Mouse (Mus musculus) limb, embryonic 15.5 days (tissue): ENCODE measurements around the gene H2-Ob. TPM values are rescaled to one million over a fixed set of nuclear protein-coding genes. Genes with fewer than 3 reads are reported as not detected.
"Not testable (repeated sequence)": the region's sequence is repeated elsewhere in the genome, so short reads cannot be mapped to it uniquely, and the experiment has no call there.

ENCODE experiments used
- ATAC-seq: fragments of 200-750 bp; cut with Nextera tagmentation; 2 replicates; pipeline ENCODE4 v1.8.0; 2017; ENCODE audit warnings: low read depth, moderate TSS enrichment; ENCODE audit not compliant: insufficient number of reproducible peaks, low FRiP score, low TSS enrichment
- H3K27ac ChIP-seq: fragments of 300-500 bp; sonication (generic); 2 replicates; pipeline ENCODE4 v1.5.1; 2015; ENCODE audit warnings: moderate library complexity, mild to moderate bottlenecking, inconsistent platforms
- H3K27me3 ChIP-seq: fragments of 300-500 bp; sonication (generic); 2 replicates; pipeline ENCODE4 v1.6.1; 2015; ENCODE audit warnings: inconsistent platforms
- H3K36me3 ChIP-seq: fragments of 300-500 bp; sonication (generic); 2 replicates; pipeline ENCODE4 v1.6.1; 2015; ENCODE audit warnings: inconsistent platforms
- H3K4me1 ChIP-seq: fragments of 300-500 bp; sonication (generic); 2 replicates; pipeline ENCODE4 v1.6.1; 2015; ENCODE audit warnings: inconsistent platforms
- H3K4me2 ChIP-seq: fragments of 300-500 bp; sonication (generic); 2 replicates; pipeline ENCODE4 v1.6.1; 2015; ENCODE audit warnings: mild to moderate bottlenecking, inconsistent platforms
- H3K4me3 ChIP-seq: fragments of 300-500 bp; sonication (generic); 2 replicates; pipeline ENCODE4 v1.5.1; 2015; ENCODE audit warnings: mild to moderate bottlenecking, inconsistent platforms
- H3K9ac ChIP-seq: fragments of 300-500 bp; sonication (generic); 2 replicates; pipeline ENCODE4 v1.6.1; 2015; ENCODE audit warnings: inconsistent platforms
- H3K9me3 ChIP-seq: fragments of 300-500 bp; sonication (generic); 2 replicates; pipeline ENCODE4 v1.6.1; 2016; ENCODE audit warnings: inconsistent platforms
- WGBS: fragments of 180-500 bp; shearing (Covaris S2); methylation state at CpG from one replicate; pipeline ENCODE4 v1.1.7; 2015; 5-methylcytosine and 5-hydroxymethylcytosine counted together
- polyA plus RNA-seq: library from polyadenylated mRNA; unstranded; fragments of >200 nt; fragmentation: Nextera tagmentation; extraction: Ambion mirVana; gene quantifications from 2 replicates; pipeline ENCODE4 v1.2.1, GENCODE M21; 2015

Gene H2-Ob
- polyA plus RNA-seq, 1 experiment from 2014 or later: not detected

DNA sequence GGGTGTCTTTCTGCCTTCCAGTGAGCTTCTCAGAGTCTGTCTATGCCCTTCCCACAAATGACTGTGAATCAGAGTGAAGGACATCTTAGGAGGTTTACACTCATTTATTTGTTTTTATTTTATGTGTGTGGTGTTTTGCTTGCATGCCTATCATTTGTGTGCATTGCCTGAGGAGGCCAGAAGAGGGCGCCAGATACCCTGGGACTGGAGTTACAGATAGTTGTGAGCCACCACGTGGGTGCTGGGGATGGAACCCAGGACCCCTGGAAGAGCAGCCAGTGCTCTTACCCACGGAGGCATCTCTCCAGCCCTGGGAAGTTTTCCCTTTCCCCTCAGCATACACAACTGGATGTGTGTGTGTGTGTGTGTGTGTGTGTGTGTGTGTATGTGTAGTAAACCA is 29.0 kb upstream of the H2-Ob start:
- Histone ChIP-seq H3K4me1 (peaks cover 8% of the 10 kb centered on the region), H3K27me3 (peaks cover 80% of the 10 kb centered on the region), H3K4me2 (no peak overlapping the region), H3K27ac (no peak overlapping the region), H3K9ac (no peak overlapping the region), H3K9me3 (no peaks in the 10 kb centered on the region), H3K36me3 (no peaks in the 10 kb centered on the region), H3K4me3 (no peak overlapping the region)
- WGBS: 60% methylated on average over 3 of the region's 3 CpGs
- ATAC-seq: no peak

DNA sequence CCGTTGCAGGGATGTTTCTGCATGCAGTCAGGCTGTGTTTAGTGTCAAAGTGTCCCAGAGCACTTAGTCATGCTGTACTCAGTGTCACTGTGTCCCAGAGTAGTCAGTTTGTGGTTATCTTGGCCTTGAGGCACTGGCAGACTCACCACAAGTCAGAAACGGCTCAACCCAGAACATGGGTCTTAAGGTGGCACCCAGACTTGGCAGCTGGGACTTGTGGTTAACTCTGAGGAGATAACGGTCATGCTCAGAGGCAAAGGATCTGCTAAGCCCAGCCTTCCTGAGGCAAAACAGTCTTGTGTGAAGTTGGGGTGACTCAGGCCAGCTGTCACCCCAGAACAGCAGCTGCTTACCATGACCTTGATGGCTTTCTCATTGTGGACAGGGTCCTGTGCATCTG is 28.1 kb upstream of the H2-Ob start:
- ATAC-seq: no peak
- peaks cover 78% of the 10 kb centered on the region for H3K27me3 ChIP-seq
- no peaks in the 10 kb centered on the region for H3K4me1 ChIP-seq
- 73% methylated on average over 3 of the region's 3 CpGs for WGBS
- no peaks in the 10 kb centered on the region for H3K36me3 ChIP-seq
- H3K9ac ChIP-seq: no peak overlapping the region
- no peak overlapping the region for H3K4me3 ChIP-seq
- H3K27ac ChIP-seq: no peak overlapping the region
- H3K9me3 ChIP-seq: no peaks in the 10 kb centered on the region
- H3K4me2 ChIP-seq: no peak overlapping the region

- Histone ChIP-seq H3K4me3 (no peak overlapping the region), H3K4me2 (no peak overlapping the region), H3K36me3 (no peaks in the 10 kb centered on the region), H3K27me3 (peaks cover 69% of the 10 kb centered on the region), H3K9me3 (no peaks in the 10 kb centered on the region), H3K9ac (no peak overlapping the region), H3K4me1 (no peaks in the 10 kb centered on the region), H3K27ac (no peak overlapping the region)
- WGBS: 20% methylated on average over 23 of the region's 23 CpGs
- no peak for ATAC-seq
Measured at GRCm38 (mm10) chr17:34211746-34212365, 26.8 kb upstream of the H2-Ob start.

- no peak overlapping the region for H3K4me2 ChIP-seq
- peaks cover 61% of the 10 kb centered on the region for H3K27me3 ChIP-seq
- no peaks in the 10 kb centered on the region for H3K9me3 ChIP-seq
- H3K36me3 ChIP-seq: no peaks in the 10 kb centered on the region
- no peak overlapping the region for H3K9ac ChIP-seq
- no peaks in the 10 kb centered on the region for H3K4me1 ChIP-seq
- WGBS: 44% methylated on average over 21 of the region's 21 CpGs
- H3K4me3 ChIP-seq: no peak overlapping the region
- ATAC-seq: no peak
- no peak overlapping the region for H3K27ac ChIP-seq
Measured at GRCm38 (mm10) chr17:34213936-34214335, 24.8 kb upstream of the H2-Ob start.

- no peaks in the 10 kb centered on the region for H3K36me3 ChIP-seq
- ATAC-seq: no peak
- no peak overlapping the region for H3K9ac ChIP-seq
- H3K27ac ChIP-seq: no peak overlapping the region
- no peak overlapping the region for H3K4me3 ChIP-seq
- H3K9me3 ChIP-seq: no peaks in the 10 kb centered on the region
- WGBS: 86% methylated on average over 12 of the region's 12 CpGs
- peaks cover 52% of the 10 kb centered on the region for H3K27me3 ChIP-seq
- H3K4me2 ChIP-seq: no peak overlapping the region
- no peaks in the 10 kb centered on the region for H3K4me1 ChIP-seq
Measured at GRCm38 (mm10) chr17:34215176-34215575, 23.5 kb upstream of the H2-Ob start.

GRCm38 (mm10) chr17:34217216-34217928 is 21.3 kb upstream of the H2-Ob start:
- no peaks in the 10 kb centered on the region for H3K9me3 ChIP-seq
- 85% methylated on average over 8 of the region's 8 CpGs for WGBS
- no peak for ATAC-seq

GRCm38 (mm10) chr17:34217986-34218385 is 20.7 kb upstream of the H2-Ob start:
- Histone ChIP-seq H3K27me3 (peaks cover 25% of the 10 kb centered on the region), H3K36me3 (no peaks in the 10 kb centered on the region), H3K9ac (no peak overlapping the region), H3K27ac (no peak overlapping the region), H3K4me3 (no peak overlapping the region), H3K4me2 (no peak overlapping the region), H3K9me3 (no peaks in the 10 kb centered on the region), H3K4me1 (no peaks in the 10 kb centered on the region)
- no peak for ATAC-seq
- 82% methylated on average over 5 of the region's 5 CpGs for WGBS

More at GRCm38 (mm10) chr17:34217216-34217928, 21.3 kb upstream of the H2-Ob start:
- H3K9ac ChIP-seq: no peak overlapping the region
- H3K4me2 ChIP-seq: no peak overlapping the region
- H3K4me3 ChIP-seq: no peak overlapping the region
- H3K4me1 ChIP-seq: no peaks in the 10 kb centered on the region
- no peak overlapping the region for H3K27ac ChIP-seq
- H3K27me3 ChIP-seq: peaks cover 32% of the 10 kb centered on the region
- no peaks in the 10 kb centered on the region for H3K36me3 ChIP-seq

GRCm38 (mm10) chr17:34218675-34219074 is 20.0 kb upstream of the H2-Ob start:
- no peak overlapping the region for H3K4me2 ChIP-seq
- WGBS: 70% methylated on average over 11 of the region's 11 CpGs
- H3K27ac ChIP-seq: no peak overlapping the region
- no peak overlapping the region for H3K4me3 ChIP-seq
- ATAC-seq: peak; percentile 69; the same call in 1 of the 2 replicates
- no peak overlapping the region for H3K9ac ChIP-seq
- H3K9me3 ChIP-seq: no peaks in the 10 kb centered on the region
- peaks cover 19% of the 10 kb centered on the region for H3K27me3 ChIP-seq
- no peaks in the 10 kb centered on the region for H3K4me1 ChIP-seq
- no peaks in the 10 kb centered on the region for H3K36me3 ChIP-seq

- H3K36me3 ChIP-seq, H3K9me3 ChIP-seq, H3K27ac ChIP-seq, ATAC-seq, H3K9ac ChIP-seq, H3K4me3 ChIP-seq, H3K4me2 ChIP-seq, H3K4me1 ChIP-seq: not testable (repeated sequence)
- WGBS: 90% methylated on average over 9 of the region's 11 CpGs
- peaks cover 14% of the 10 kb centered on the region for H3K27me3 ChIP-seq
Measured at GRCm38 (mm10) chr17:34219096-34219495, 19.6 kb upstream of the H2-Ob start.

DNA sequence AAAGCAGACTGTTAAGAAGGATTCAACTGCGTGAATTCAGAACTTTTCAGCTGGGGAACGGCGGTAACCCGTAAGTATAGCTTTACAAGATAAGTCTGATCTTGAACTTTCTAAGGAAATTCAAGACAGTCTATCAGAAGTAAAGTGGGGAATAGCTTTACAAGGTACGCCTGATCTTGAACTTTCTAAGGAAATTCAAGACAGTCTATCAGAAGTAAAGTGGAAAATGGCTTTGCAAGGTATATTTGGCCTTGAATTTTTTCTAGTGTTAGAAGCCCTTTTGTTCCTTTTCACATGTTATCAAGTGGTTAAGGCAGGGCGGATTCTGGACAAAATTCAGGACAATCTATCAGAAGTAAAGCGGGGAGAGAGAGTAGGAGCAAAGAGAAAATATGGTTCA is 18.9 kb upstream of the H2-Ob start:
- H3K27ac ChIP-seq, H3K27me3 ChIP-seq, H3K4me1 ChIP-seq, H3K9me3 ChIP-seq, H3K4me3 ChIP-seq, H3K9ac ChIP-seq, ATAC-seq, H3K4me2 ChIP-seq, H3K36me3 ChIP-seq: not testable (repeated sequence)
- WGBS: 97% methylated on average over 4 of the region's 7 CpGs

GRCm38 (mm10) chr17:34220401-34220800 is 18.3 kb upstream of the H2-Ob start:
- not testable (repeated sequence) for ATAC-seq, H3K4me1 ChIP-seq, H3K27me3 ChIP-seq, H3K4me3 ChIP-seq, H3K9me3 ChIP-seq, H3K27ac ChIP-seq, H3K4me2 ChIP-seq, H3K9ac ChIP-seq, H3K36me3 ChIP-seq
- WGBS: 94% methylated on average over 7 of the region's 16 CpGs

DNA sequence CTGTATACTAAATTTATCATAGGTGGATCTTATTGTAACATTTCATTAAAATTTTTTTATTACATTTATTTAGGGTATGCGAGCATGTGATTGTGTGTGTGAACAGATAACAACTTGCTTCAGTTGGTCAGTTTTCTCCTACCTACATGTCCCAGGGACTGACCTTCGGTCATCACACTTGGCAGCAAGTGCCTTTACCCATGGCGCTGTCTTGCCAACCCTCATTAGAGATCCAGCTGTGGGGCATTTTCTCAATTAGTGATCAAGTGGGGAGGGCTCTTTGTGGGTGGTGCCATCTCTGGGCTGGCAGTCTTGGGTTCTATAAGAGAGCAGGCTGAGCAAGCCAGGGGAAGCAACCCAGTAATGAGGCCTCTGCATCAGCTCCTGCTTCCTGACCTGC is 13.9 kb upstream of the H2-Ob start:
- ATAC-seq: no peak
- Histone ChIP-seq H3K36me3 (no peaks in the 10 kb centered on the region), H3K4me1 (no peaks in the 10 kb centered on the region), H3K9me3 (no peaks in the 10 kb centered on the region), H3K27ac (no peak overlapping the region), H3K27me3 (no peaks in the 10 kb centered on the region), H3K9ac (no peak overlapping the region), H3K4me3 (no peak overlapping the region), H3K4me2 (no peak overlapping the region)
- 96% methylated on average over 3 of the region's 3 CpGs for WGBS
